Mouse (Mus musculus): ENCODE results near the gene Rpl39l. TPM values are rescaled to one million over a fixed set of nuclear protein-coding genes. Genes with fewer than 3 reads are reported as not detected.
"Not testable (repeated sequence)": the region's sequence is repeated elsewhere in the genome, so short reads cannot be mapped to it uniquely, and the experiment has no call there.

Gene Rpl39l
- not detected for polyA plus RNA-seq (2021)

- no peaks in the 10 kb centered on the region for H3K27me3 ChIP-seq
- POLR2A ChIA-PET = no interaction called here
- CTCF ChIA-PET = interaction anchor here (1.0 kb wide), 1 partner anchor 39 kb away, joined by 3 read pairs; no protein-coding TSS in a partner anchor
- DNase-seq (ENCODE audit: low read depth, low spot score) (no peak), ATAC-seq (no peak)
- in situ Hi-C loops (cut with MboI; ENCODE audit: low pct_unique_long_range_greater_than_20kb) = no loop called here
- no peak for TF ChIP-seq CTCF (IDR thresholded peaks at IDR 0.05)
Observed at GRCm38 (mm10) chr16:10170005-10170404, at the start of gene Rpl39l. Gene Rpl39l, plus strand, starts transcription at chr16:10170226.

GRCm38 (mm10) chr16:10127586-10127985 lies 42.4 kb upstream of the Rpl39l start:
- TF ChIP-seq CTCF (IDR thresholded peaks at IDR 0.05) = no peak
- DNase-seq (ENCODE audit: low read depth, low spot score) (no peak), ATAC-seq (no peak)
- CTCF ChIA-PET = no interaction called here
- no peaks in the 10 kb centered on the region for H3K27me3 ChIP-seq
- POLR2A ChIA-PET = no interaction called here
- in situ Hi-C loops (cut with MboI; ENCODE audit: low pct_unique_long_range_greater_than_20kb) = no loop called here

GRCm38 (mm10) chr16:10129052-10129911 lies 40.7 kb upstream of the Rpl39l start:
- POLR2A ChIA-PET = no interaction called here
- DNase-seq (ENCODE audit: low read depth, low spot score) (no peak), ATAC-seq (no peak)
- no peaks in the 10 kb centered on the region for H3K27me3 ChIP-seq
- in situ Hi-C loops (cut with MboI; ENCODE audit: low pct_unique_long_range_greater_than_20kb) = no loop called here
- no peak for TF ChIP-seq CTCF (IDR thresholded peaks at IDR 0.05)
- CTCF ChIA-PET = no interaction called here

GRCm38 (mm10) chr16:10143166-10143565 lies 26.9 kb upstream of the Rpl39l start:
- ATAC-seq = no peak
- TF ChIP-seq CTCF (IDR thresholded peaks at IDR 0.05) = no peak
- ChIA-PET POLR2A (no interaction called here), CTCF (no interaction called here)
- in situ Hi-C loops (cut with MboI; ENCODE audit: low pct_unique_long_range_greater_than_20kb) = no loop called here
- no peak for DNase-seq (ENCODE audit: low read depth, low spot score)
- H3K27me3 ChIP-seq = no peaks in the 10 kb centered on the region

GRCm38 (mm10) chr16:10147401-10147800 lies 22.6 kb upstream of the Rpl39l start:
- ChIA-PET CTCF (no interaction called here), POLR2A (no interaction called here)
- ATAC-seq (no peak), DNase-seq (ENCODE audit: low read depth, low spot score) (peak; percentile 0)
- no peaks in the 10 kb centered on the region for H3K27me3 ChIP-seq
- no peak for TF ChIP-seq CTCF (IDR thresholded peaks at IDR 0.05)
- in situ Hi-C loops (cut with MboI; ENCODE audit: low pct_unique_long_range_greater_than_20kb) = no loop called here

GRCm38 (mm10) chr16:10169123-10169905 lies 712 bp upstream of the Rpl39l start:
- ATAC-seq = no peak
- H3K27me3 ChIP-seq = no peaks in the 10 kb centered on the region
- CTCF ChIA-PET = interaction anchor here (1.0 kb wide), 1 partner anchor 39 kb away, joined by 3 read pairs; no protein-coding TSS in a partner anchor
- in situ Hi-C loops (cut with MboI; ENCODE audit: low pct_unique_long_range_greater_than_20kb) = no loop called here
- DNase-seq (ENCODE audit: low read depth, low spot score) = no peak
- TF ChIP-seq CTCF (IDR thresholded peaks at IDR 0.05) = no peak
- POLR2A ChIA-PET = no interaction called here

- in situ Hi-C loops (cut with MboI; ENCODE audit: low pct_unique_long_range_greater_than_20kb) = no loop called here
- CTCF ChIA-PET = no interaction called here
- ATAC-seq = no peak
Observed at GRCm38 (mm10) chr16:10171276-10171675, 1.2 kb downstream of the Rpl39l start.

GRCm38 (mm10) chr16:10172179-10172820 lies 2.3 kb downstream of the Rpl39l start:
- ATAC-seq = no peak
- ChIA-PET CTCF (no interaction called here), POLR2A (no interaction called here)
- TF ChIP-seq CTCF (IDR thresholded peaks at IDR 0.05) = no peak
- no peak for DNase-seq (ENCODE audit: low read depth, low spot score)
- in situ Hi-C loops (cut with MboI; ENCODE audit: low pct_unique_long_range_greater_than_20kb) = no loop called here
- H3K27me3 ChIP-seq = no peaks in the 10 kb centered on the region

More at GRCm38 (mm10) chr16:10171276-10171675, 1.2 kb downstream of the Rpl39l start:
- no peak for DNase-seq (ENCODE audit: low read depth, low spot score)
- POLR2A ChIA-PET = no interaction called here
- TF ChIP-seq CTCF (IDR thresholded peaks at IDR 0.05) = no peak
- H3K27me3 ChIP-seq = no peaks in the 10 kb centered on the region

GRCm38 (mm10) chr16:10187461-10187860 lies 17.4 kb downstream of the Rpl39l start:
- ATAC-seq; H3K27me3 ChIP-seq; DNase-seq (ENCODE audit: low read depth, low spot score); CTCF ChIA-PET; in situ Hi-C loops (cut with MboI; ENCODE audit: low pct_unique_long_range_greater_than_20kb); POLR2A ChIA-PET: not testable (repeated sequence)

- CTCF ChIA-PET = no interaction called here
Observed at GRCm38 (mm10) chr16:10192679-10193506, 22.9 kb downstream of the Rpl39l start, which contains the start of gene Atf7ip2. Gene Atf7ip2, plus strand, starts transcription at chr16:10192712.

More at GRCm38 (mm10) chr16:10192679-10193506, 22.9 kb downstream of the Rpl39l start, which contains the start of gene Atf7ip2:
- in situ Hi-C loops (cut with MboI; ENCODE audit: low pct_unique_long_range_greater_than_20kb) = no loop called here
- POLR2A ChIA-PET = no interaction called here
- ATAC-seq (peak; percentile 21), DNase-seq (ENCODE audit: low read depth, low spot score) (no peak)
- TF ChIP-seq CTCF (IDR thresholded peaks at IDR 0.05) = no peak
- H3K27me3 ChIP-seq = peaks cover 26% of the 10 kb centered on the region
